Mouse (Mus musculus) liver, embryonic 14.5 days (tissue): ENCODE measurements around the gene Pax9. TPM values are rescaled to one million over a fixed set of nuclear protein-coding genes. Genes with fewer than 3 reads are reported as not detected.
A peak's percentile ranks its signal among the peaks of the same experiment; 100 is the strongest.

Experiments
- ATAC-seq: fragments of 200-750 bp; cut with Nextera tagmentation; 2 replicates; pipeline ENCODE4 v1.8.0; 2017; ENCODE audit warnings: moderate number of reproducible peaks, mild to moderate bottlenecking, moderate library complexity; ENCODE audit not compliant: insufficient read depth
- DNase-seq, 3 experiments: peaks; one replicate each; pipeline ENCODE4 v3.0.0-alpha.2; 2012 to 2013; ENCODE audit warnings: low read depth in 3 of 3, low spot score in 3 of 3
- H3K27ac ChIP-seq: fragments of 300-500 bp; sonication (generic); 2 replicates; pipeline ENCODE4 v1.5.1; 2014; ENCODE audit warnings: moderate library complexity, mild to moderate bottlenecking, control low read depth, inconsistent platforms
- H3K27me3 ChIP-seq: fragments of 300-500 bp; sonication (generic); 2 replicates; pipeline ENCODE4 v1.6.1; 2014; ENCODE audit warnings: mild to moderate bottlenecking, low read length, moderate library complexity; ENCODE audit not compliant: control insufficient read depth, insufficient read depth
- H3K36me3 ChIP-seq: fragments of 300-500 bp; sonication (generic); replicated peaks from 2 replicates; pipeline ENCODE4 v1.6.1; 2014; ENCODE audit warnings: low read depth; ENCODE audit not compliant: control insufficient read depth, insufficient read depth
- H3K4me1 ChIP-seq, 2 experiments: fragments of 200-500 bp in 1 of 2; fragments of 300-500 bp in 1 of 2; sonication (generic) in 1 of 2; replicated peaks; 2 replicates each; pipeline ENCODE4 v1.6.1; 2012 to 2014; ENCODE audit warnings: antibody characterized with exemption in 1 of 2, inconsistent platforms in 1 of 2, low read length in 1 of 2; ENCODE audit not compliant: control insufficient read depth in 2 of 2, insufficient read depth in 2 of 2
- H3K4me2 ChIP-seq: fragments of 300-500 bp; sonication (generic); 2 replicates; pipeline ENCODE4 v1.6.1; 2014; ENCODE audit warnings: low read depth, mild to moderate bottlenecking, control low read depth, moderate library complexity
- H3K4me3 ChIP-seq, 2 experiments: fragments of 200-500 bp in 1 of 2; fragments of 300-500 bp in 1 of 2; sonication (generic) in 1 of 2; 2 replicates each; pipeline ENCODE4 v1.5.1; 2012 to 2014; ENCODE audit warnings: low read depth in 2 of 2, low read length in 2 of 2, mild to moderate bottlenecking in 2 of 2, control low read depth in 1 of 2, inconsistent platforms in 1 of 2, moderate library complexity in 1 of 2; ENCODE audit not compliant: insufficient read depth in 1 of 2
- H3K9ac ChIP-seq: fragments of 300-500 bp; sonication (generic); replicated peaks from 2 replicates; pipeline ENCODE4 v1.6.1; 2014; ENCODE audit warnings: mild to moderate bottlenecking, control low read depth, moderate library complexity
- H3K9me3 ChIP-seq: fragments of 300-500 bp; sonication (generic); 2 replicates; pipeline ENCODE4 v1.6.1; 2016; ENCODE audit warnings: low read length, mixed read lengths; ENCODE audit not compliant: control insufficient read depth
- CTCF ChIP-seq: IDR thresholded peaks from 2 replicates; pipeline ENCODE4 v1.5.1; 2016; ENCODE audit warnings: antibody characterized with exemption, low read depth, control low read depth
- EP300 ChIP-seq: IDR thresholded peaks from 2 replicates; pipeline ENCODE4 v1.6.1; 2016; ENCODE audit warnings: antibody characterized with exemption, low read depth
- WGBS: fragments of 180-500 bp; shearing (Covaris S2); extraction: QIAGEN DNeasy Blood & Tissue Kit; methylation state at CpG from one replicate; pipeline ENCODE4 v1.1.7; 2014; ENCODE audit not compliant: insufficient replicate concordance; 5-methylcytosine and 5-hydroxymethylcytosine counted together
- polyA plus RNA-seq, 2 experiments: library from polyadenylated mRNA; depleted of rRNA in 1 of 2; stranded (reverse) in 1 of 2; unstranded in 1 of 2; fragments of >200 nt; fragmentation: Nextera tagmentation in 1 of 2; extraction: Ambion mirVana in 1 of 2; gene quantifications; 2 replicates each; pipeline versions ENCODE4 v1.2.1 to v1.2.3; 2012 to 2014

Gene Pax9
- polyA plus RNA-seq, 2 experiments: 0.04 to 0.09 TPM

DNA sequence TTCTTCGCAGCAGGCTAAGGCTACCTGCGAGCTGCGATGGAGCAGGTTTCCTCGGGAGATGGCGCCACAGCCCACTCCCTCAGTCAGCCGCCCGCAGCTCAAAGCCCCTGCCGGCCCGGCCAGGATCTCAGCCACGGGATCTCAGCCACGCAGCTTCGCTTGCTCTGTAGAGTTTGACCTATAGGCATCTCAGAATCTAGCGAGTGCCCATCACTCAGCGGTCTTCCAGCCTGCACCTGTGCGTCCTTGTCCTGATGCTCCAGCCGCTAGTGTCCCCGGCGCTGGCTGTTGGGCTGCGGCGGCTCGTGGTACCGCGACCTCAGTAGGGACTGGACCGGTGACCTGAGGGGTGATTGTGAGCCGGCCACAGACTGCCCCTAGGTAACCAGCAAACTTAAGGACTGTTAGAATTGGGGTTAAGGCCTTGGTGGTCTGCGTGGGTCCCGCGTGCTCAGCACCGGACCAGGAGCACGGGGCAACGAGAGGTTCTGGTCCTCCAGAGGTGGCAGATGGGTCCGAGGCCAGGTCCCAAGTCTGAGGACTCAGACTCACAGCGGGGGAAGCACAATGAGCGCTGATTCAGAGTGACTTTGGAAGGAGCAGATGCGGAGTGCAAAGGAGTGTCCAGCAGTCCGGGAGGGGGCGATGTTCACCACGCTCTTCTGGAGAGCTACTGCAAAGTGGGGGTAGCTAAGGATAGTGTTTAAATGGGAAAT, 10.3 kb upstream of the Pax9 start:
- ATAC-seq: no peak
- TF ChIP-seq EP300: no peak
- peak; percentile 51 for TF ChIP-seq CTCF
- no peaks in the 10 kb centered on the region for H3K9me3 ChIP-seq
- H3K4me1 ChIP-seq: no peaks in the 10 kb centered on the region
- 3% methylated on average over 38 of the region's 38 CpGs for WGBS
- H3K4me2 ChIP-seq: peak overlapping the region; percentile 20; the same call in 1 of the 2 replicates
- H3K27me3 ChIP-seq: peaks cover 66% of the 10 kb centered on the region
- no peak overlapping the region for H3K9ac ChIP-seq
- no peaks in the 10 kb centered on the region for H3K36me3 ChIP-seq
- DNase-seq: no peak
- H3K27ac ChIP-seq: no peak overlapping the region
- H3K4me3 ChIP-seq: no peak overlapping the region

DNA sequence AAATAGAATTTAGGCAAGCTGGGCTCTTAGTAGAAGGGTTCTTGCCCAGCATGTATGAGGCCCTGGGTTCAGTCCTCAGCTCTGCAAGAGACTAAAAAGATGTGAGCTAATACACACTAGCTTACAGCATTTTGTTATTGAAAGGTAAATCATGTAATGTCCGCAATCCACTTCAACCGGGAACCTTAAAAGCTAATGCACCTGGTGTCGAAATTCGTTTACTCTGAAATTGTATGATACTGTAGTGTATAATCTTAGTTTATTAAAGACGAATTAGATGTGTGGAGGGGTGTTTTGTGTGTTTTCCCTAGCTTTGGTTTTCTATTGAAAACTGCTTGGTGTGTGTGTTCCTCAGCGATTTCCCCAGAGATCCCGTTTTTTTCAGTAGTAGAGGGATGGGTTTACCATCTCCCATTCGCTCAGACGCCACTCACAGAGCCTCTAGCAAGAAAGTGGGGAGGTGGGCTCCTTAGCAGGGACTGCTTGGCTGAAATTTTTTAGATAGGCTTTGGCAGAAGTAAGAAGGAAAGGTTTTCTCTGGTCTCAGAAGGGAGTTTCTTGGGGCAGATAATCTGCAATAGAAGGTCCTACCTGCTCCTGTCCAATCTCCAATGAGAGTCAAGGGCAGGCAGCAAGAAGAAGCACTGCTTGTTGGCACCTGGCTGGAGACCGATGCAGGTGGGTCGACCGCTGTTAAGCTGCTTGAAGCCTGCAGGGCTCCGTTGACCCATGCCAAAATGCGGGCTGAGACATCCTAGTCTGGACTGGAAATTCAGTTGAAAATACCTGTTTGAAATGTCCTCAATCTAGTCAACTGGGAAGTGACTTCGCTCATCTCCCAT, 3.7 kb upstream of the Pax9 start:
- Histone ChIP-seq H3K27me3 (peaks cover 89% of the 10 kb centered on the region), H3K4me1 (no peaks in the 10 kb centered on the region), H3K27ac (no peak overlapping the region), H3K36me3 (no peaks in the 10 kb centered on the region), H3K4me2 (no peak overlapping the region), H3K9me3 (no peaks in the 10 kb centered on the region), H3K4me3 (no peak overlapping the region), H3K9ac (no peak overlapping the region)
- 5% methylated on average over 15 of the region's 15 CpGs for WGBS
- TF ChIP-seq EP300: no peak
- TF ChIP-seq CTCF: no peak
- ATAC-seq (no peak), DNase-seq (no peak)

DNA sequence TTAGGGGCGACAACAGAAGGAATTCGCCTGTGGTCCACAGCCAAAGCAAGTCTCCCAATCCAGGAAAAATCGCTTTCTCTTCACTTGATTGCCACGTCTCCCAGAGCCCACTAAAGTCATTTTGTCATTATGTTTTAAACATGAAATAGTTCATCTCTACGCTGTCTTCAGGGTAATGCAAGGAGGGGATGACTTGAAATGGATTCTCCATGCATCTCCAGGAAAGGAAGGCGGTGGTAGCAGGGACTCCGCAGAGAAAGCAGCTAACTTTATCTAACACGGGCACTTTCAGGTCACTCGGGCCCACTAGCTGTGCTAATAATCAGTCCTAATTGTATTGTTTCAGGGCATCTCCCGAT, 3.1 kb upstream of the Pax9 start:
- Histone ChIP-seq H3K36me3 (no peaks in the 10 kb centered on the region), H3K9me3 (no peaks in the 10 kb centered on the region), H3K27me3 (peaks cover 89% of the 10 kb centered on the region), H3K9ac (no peak overlapping the region), H3K4me3 (no peak overlapping the region), H3K4me1 (no peaks in the 10 kb centered on the region), H3K27ac (no peak overlapping the region), H3K4me2 (no peak overlapping the region)
- TF ChIP-seq EP300 (no peak), CTCF (no peak)
- DNase-seq (no peak), ATAC-seq (no peak)
- WGBS: 3% methylated on average over 10 of the region's 10 CpGs

DNA sequence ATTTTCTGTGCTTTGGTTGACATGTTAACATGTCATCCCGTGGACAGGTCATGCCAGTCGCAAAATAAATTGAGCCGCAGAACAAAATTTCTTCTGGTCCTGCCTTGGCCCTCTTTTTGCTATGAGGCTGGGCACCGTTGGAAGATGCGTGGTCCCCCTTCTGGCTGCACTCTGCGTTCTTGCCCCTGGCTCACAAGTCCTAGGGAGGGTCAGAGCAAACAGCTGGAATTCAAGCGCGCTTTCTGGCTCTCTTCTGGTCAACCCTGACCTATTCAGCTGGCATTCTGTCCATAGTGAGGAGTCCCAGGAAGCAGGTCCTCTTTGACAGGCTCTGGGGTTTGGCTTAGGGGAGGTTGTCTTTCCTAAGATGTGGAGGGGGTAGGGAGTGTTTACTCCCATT, 2.6 kb upstream of the Pax9 start:
- no peaks in the 10 kb centered on the region for H3K9me3 ChIP-seq
- peaks cover 92% of the 10 kb centered on the region for H3K27me3 ChIP-seq
- no peaks in the 10 kb centered on the region for H3K4me1 ChIP-seq
- no peaks in the 10 kb centered on the region for H3K36me3 ChIP-seq
- DNase-seq (no peak), ATAC-seq (no peak)
- no peak overlapping the region for H3K27ac ChIP-seq
- TF ChIP-seq EP300 (no peak), CTCF (no peak)
- H3K4me3 ChIP-seq: no peak overlapping the region
- 2% methylated on average over 8 of the region's 8 CpGs for WGBS
- H3K9ac ChIP-seq: no peak overlapping the region
- no peak overlapping the region for H3K4me2 ChIP-seq

DNA sequence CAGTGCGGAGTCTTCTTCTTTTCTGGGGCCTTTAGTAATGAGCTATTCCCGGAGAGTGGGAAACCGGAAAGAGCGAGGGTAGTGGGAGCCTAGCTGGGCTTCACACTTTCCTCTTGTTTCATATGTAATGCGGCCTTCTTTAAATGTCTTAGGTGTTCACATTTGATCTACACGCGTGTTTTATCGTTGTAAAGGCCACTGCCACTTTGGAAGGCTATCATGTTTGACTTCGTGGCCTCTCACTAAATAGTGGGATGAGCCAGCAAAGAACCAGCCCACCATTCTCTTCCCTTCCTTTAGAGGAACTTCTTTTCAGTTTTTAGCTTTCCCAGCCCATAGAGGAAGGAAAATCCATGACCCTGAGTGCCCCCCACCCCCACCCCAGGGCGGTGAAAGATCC, 2.2 kb upstream of the Pax9 start:
- TF ChIP-seq EP300 (no peak), CTCF (no peak)
- DNase-seq (no peak), ATAC-seq (no peak)
- Histone ChIP-seq H3K36me3 (no peaks in the 10 kb centered on the region), H3K27me3 (peaks cover 92% of the 10 kb centered on the region), H3K9ac (no peak overlapping the region), H3K4me1 (no peaks in the 10 kb centered on the region), H3K4me2 (no peak overlapping the region), H3K4me3 (no peak overlapping the region), H3K27ac (no peak overlapping the region), H3K9me3 (no peaks in the 10 kb centered on the region)
- 4% methylated on average over 10 of the region's 10 CpGs for WGBS
